Mouse (Mus musculus) MEL (cell line): ENCODE results near the gene Gm49450. TPM values are rescaled to one million over a fixed set of nuclear protein-coding genes. Genes with fewer than 3 reads are reported as not detected.
A peak's percentile ranks its signal among the peaks of the same experiment; 100 is the strongest.

ENCODE experiments used
- DNase-seq: peaks from one replicate; pipeline ENCODE4 v3.0.0; 2011; ENCODE audit warnings: low read depth, low spot score
- H3K27ac ChIP-seq: 2 replicates; pipeline ENCODE4 v1.5.1; 2012; ENCODE audit warnings: low read depth, mild to moderate bottlenecking, control low read depth, low read length, moderate library complexity; ENCODE audit not compliant: control insufficient read depth
- H3K27me3 ChIP-seq, 2 experiments: fragments of 150-350 bp in 1 of 2; sonication (generic) in 1 of 2; 2 replicates each; pipeline ENCODE4 v1.6.1; 2012; ENCODE audit warnings: low read length in 2 of 2, mild to moderate bottlenecking in 2 of 2, improper control_type of control experiment in 1 of 2, moderate library complexity in 1 of 2; ENCODE audit not compliant: insufficient read depth in 2 of 2, control insufficient read depth in 1 of 2
- H3K36me3 ChIP-seq, 2 experiments: 2 replicates each; pipeline ENCODE4 v1.6.1; 2012 to 2014; ENCODE audit warnings: low read length in 2 of 2, improper control_type of control experiment in 1 of 2, inconsistent platforms in 1 of 2, mild to moderate bottlenecking in 1 of 2; ENCODE audit not compliant: insufficient read depth in 2 of 2, control insufficient read depth in 1 of 2
- H3K4me1 ChIP-seq, 2 experiments: fragments of 150-350 bp in 1 of 2; sonication (generic) in 1 of 2; 2 replicates each; pipeline ENCODE4 v1.6.1; 2012; ENCODE audit warnings: low read length in 2 of 2, improper control_type of control experiment in 1 of 2, mild to moderate bottlenecking in 1 of 2; ENCODE audit not compliant: insufficient read depth in 2 of 2, control insufficient read depth in 1 of 2
- H3K4me3 ChIP-seq, 2 experiments: fragments of 150-350 bp in 1 of 2; sonication (generic) in 1 of 2; 2 replicates each; pipeline ENCODE4 v1.5.1; 2012; ENCODE audit warnings: low read depth in 2 of 2, low read length in 2 of 2, mild to moderate bottlenecking in 2 of 2, moderate library complexity in 2 of 2, control low read depth in 1 of 2, improper control_type of control experiment in 1 of 2; ENCODE audit not compliant: control insufficient read depth in 1 of 2, insufficient read depth in 1 of 2
- H3K79me2 ChIP-seq: 2 replicates; pipeline ENCODE4 v1.6.1; 2012; ENCODE audit warnings: mild to moderate bottlenecking, low read length, moderate library complexity; ENCODE audit not compliant: control insufficient read depth, poor library complexity, insufficient read depth
- H3K9ac ChIP-seq: 2 replicates; pipeline ENCODE4 v1.6.1; 2012; ENCODE audit warnings: low read depth, mild to moderate bottlenecking, control low read depth, low read length, moderate library complexity; ENCODE audit not compliant: control insufficient read depth, poor library complexity, severe bottlenecking
- H3K9me3 ChIP-seq: fragments of 150-350 bp; sonication (generic); replicated peaks from 2 replicates; pipeline ENCODE4 v1.6.1; 2012; ENCODE audit warnings: mild to moderate bottlenecking, low read length, improper control_type of control experiment, moderate library complexity; ENCODE audit not compliant: insufficient read depth
- CTCF ChIP-seq, 3 experiments: IDR thresholded peaks in 2 of 3; conservative IDR thresholded peaks in 1 of 3; 2 replicates each; pipeline ENCODE4 v1.5.1; 2011 to 2012; ENCODE audit warnings: low read length in 3 of 3, low read depth in 2 of 3, mild to moderate bottlenecking in 2 of 3, improper control_type of control experiment in 1 of 3, inconsistent platforms in 1 of 3, mixed read lengths in 1 of 3, moderate library complexity in 1 of 3; ENCODE audit not compliant: control insufficient read depth in 1 of 3, insufficient read depth in 1 of 3, poor library complexity in 1 of 3, severe bottlenecking in 1 of 3
- E2F4 ChIP-seq: IDR thresholded peaks from 2 replicates; pipeline ENCODE4 v1.6.1; 2011; ENCODE audit warnings: low read depth, low read length, improper control_type of control experiment, borderline replicate concordance
- ELF1 ChIP-seq: IDR thresholded peaks from 2 replicates; pipeline ENCODE4 v1.6.1; 2014; ENCODE audit warnings: low read depth, mild to moderate bottlenecking, inconsistent platforms, low read length, improper control_type of control experiment, moderate library complexity
- EP300 ChIP-seq, 2 experiments: IDR thresholded peaks; 2 replicates each; pipeline ENCODE4 v1.6.1; 2011; ENCODE audit warnings: improper control_type of control experiment in 2 of 2, low read length in 2 of 2, low read depth in 1 of 2, mild to moderate bottlenecking in 1 of 2
- HCFC1 ChIP-seq: IDR thresholded peaks from 2 replicates; pipeline ENCODE4 v1.6.1; 2012; ENCODE audit warnings: low read depth, mild to moderate bottlenecking, inconsistent platforms, low read length, improper control_type of control experiment, moderate library complexity
- JUND ChIP-seq: IDR thresholded peaks from 2 replicates; pipeline ENCODE4 v1.6.1; 2011; ENCODE audit warnings: low read depth, mild to moderate bottlenecking, improper control_type of control experiment, low read length
- MAX ChIP-seq: IDR thresholded peaks from 2 replicates; pipeline ENCODE4 v1.6.1; 2011; ENCODE audit warnings: low read length, improper control_type of control experiment
- MAZ ChIP-seq: IDR thresholded peaks from 2 replicates; pipeline ENCODE4 v1.6.1; 2012; ENCODE audit warnings: low read depth, mild to moderate bottlenecking, inconsistent platforms, low read length, improper control_type of control experiment
- MEF2A ChIP-seq: IDR thresholded peaks from 2 replicates; pipeline ENCODE4 v1.6.1; 2014; ENCODE audit warnings: low read depth, mild to moderate bottlenecking, inconsistent platforms, low read length, improper control_type of control experiment; ENCODE audit not compliant: poor library complexity, insufficient replicate concordance, severe bottlenecking; ENCODE audit errors: extremely low read depth
- MXI1 ChIP-seq: IDR thresholded peaks from 2 replicates; pipeline ENCODE4 v1.6.1; 2011; ENCODE audit warnings: mild to moderate bottlenecking, low read depth, low read length, improper control_type of control experiment
- MYB ChIP-seq: IDR thresholded peaks from 2 replicates; pipeline ENCODE4 v1.6.1; 2011; ENCODE audit warnings: mild to moderate bottlenecking, low read depth, low read length, improper control_type of control experiment
- MYC ChIP-seq: IDR thresholded peaks from 2 replicates; pipeline ENCODE4 v1.6.1; 2011; ENCODE audit warnings: low read depth, mild to moderate bottlenecking, low read length, improper control_type of control experiment, moderate library complexity
- NELFE ChIP-seq: IDR thresholded peaks from 2 replicates; pipeline ENCODE4 v1.6.1; 2011; ENCODE audit warnings: low read depth, low read length, improper control_type of control experiment
- RAD21 ChIP-seq: IDR thresholded peaks from 2 replicates; pipeline ENCODE4 v1.6.1; 2011; ENCODE audit warnings: mild to moderate bottlenecking, low read depth, low read length, improper control_type of control experiment
- SIN3A ChIP-seq: IDR thresholded peaks from 2 replicates; pipeline ENCODE4 v1.6.1; 2012; ENCODE audit warnings: low read length, improper control_type of control experiment, inconsistent platforms
- SMC3 ChIP-seq: IDR thresholded peaks from 2 replicates; pipeline ENCODE4 v1.6.1; 2011; ENCODE audit warnings: low read depth, low read length, improper control_type of control experiment
- TAL1 ChIP-seq: IDR thresholded peaks from 2 replicates; pipeline ENCODE4 v1.6.1; 2012; ENCODE audit warnings: mild to moderate bottlenecking, inconsistent platforms, low read length, moderate library complexity, mixed read lengths
- TBP ChIP-seq: IDR thresholded peaks from 2 replicates; pipeline ENCODE4 v1.8.0; 2011; ENCODE audit warnings: low read depth, low read length, improper control_type of control experiment
- TCF12 ChIP-seq: IDR thresholded peaks from 2 replicates; pipeline ENCODE4 v1.6.1; 2014; ENCODE audit warnings: low read depth, mild to moderate bottlenecking, inconsistent platforms, low read length, improper control_type of control experiment, moderate library complexity
- UBTF ChIP-seq: IDR thresholded peaks from 2 replicates; pipeline ENCODE4 v1.6.1; 2012; ENCODE audit warnings: low read depth, mild to moderate bottlenecking, inconsistent platforms, low read length, improper control_type of control experiment, moderate library complexity, borderline replicate concordance; ENCODE audit not compliant: insufficient read depth
- USF2 ChIP-seq, 2 experiments: IDR thresholded peaks; 2 replicates each; pipeline ENCODE4 v1.6.1; 2011 to 2012; ENCODE audit warnings: improper control_type of control experiment in 2 of 2, low read length in 2 of 2, borderline replicate concordance in 1 of 2, inconsistent platforms in 1 of 2, low read depth in 1 of 2, mild to moderate bottlenecking in 1 of 2; ENCODE audit not compliant: insufficient read depth in 1 of 2
- ZC3H11A ChIP-seq: IDR thresholded peaks from 2 replicates; pipeline ENCODE4 v1.6.1; 2012; ENCODE audit warnings: low read depth, mild to moderate bottlenecking, inconsistent platforms, low read length, improper control_type of control experiment
- ZKSCAN1 ChIP-seq: IDR thresholded peaks from 2 replicates; pipeline ENCODE4 v1.6.1; 2012; ENCODE audit warnings: low read depth, mild to moderate bottlenecking, inconsistent platforms, low read length, improper control_type of control experiment, moderate library complexity
- ZMIZ1 ChIP-seq: IDR thresholded peaks from 2 replicates; pipeline ENCODE4 v1.6.1; 2012; ENCODE audit warnings: low read depth, mild to moderate bottlenecking, inconsistent platforms, low read length, improper control_type of control experiment, moderate library complexity
- polyA plus RNA-seq, 2 experiments: library from polyadenylated mRNA; stranded (reverse) in 1 of 2; unstranded in 1 of 2; fragments of >175 nt in 1 of 2; fragments of >200 nt in 1 of 2; gene quantifications; 2 replicates each; pipeline versions ENCODE4 v1.2.1 to v1.2.4; 2012; ENCODE audit warnings: low replicate concordance in 2 of 2, low read depth in 1 of 2; ENCODE audit not compliant: insufficient read length in 2 of 2, insufficient read depth in 1 of 2, missing spikeins in 1 of 2
- total RNA-seq: library from RNA; depleted of rRNA; stranded (reverse); fragments of 300-350 nt; gene quantifications from 2 replicates; pipeline ENCODE4 v1.2.3, GENCODE M21; 2012

Gene Gm49450
- total and polyA plus RNA-seq, 3 experiments: not detected

- TF ChIP-seq MEF2A: no peak
Observed at GRCm38 (mm10) chr15:98893036-98893435, 60.3 kb downstream of the Gm49450 start (continued).

- Histone ChIP-seq H3K27ac (no peak overlapping the region), H3K9ac (peak overlapping the region; percentile 12; the same call in 1 of the 2 replicates), H3K9me3 (no peaks in the 10 kb centered on the region), H3K36me3 (peaks cover 0 to 4% of the 10 kb centered on the region in 2 experiments; a peak in 2 of 4 replicates), H3K4me1 (peaks cover 0 to 7% of the 10 kb centered on the region in 2 experiments; a peak in 2 of 4 replicates), H3K27me3 (peaks cover 0 to 2% of the 10 kb centered on the region in 2 experiments; a peak in 1 of 4 replicates), H3K4me3 (no peak overlapping the region), H3K79me2 (no peaks in the 10 kb centered on the region)
- TF ChIP-seq JUND: no peak
- TF ChIP-seq MEF2A: no peak
- TF ChIP-seq RAD21: peak; percentile 86
- peak; percentile 85 for TF ChIP-seq MXI1
- peak; percentile 60; the same call in 1 of the 2 replicates for TF ChIP-seq SIN3A
- TF ChIP-seq ZC3H11A: peak; percentile 80
- TF ChIP-seq TBP: peak; percentile 75; the same call in 1 of the 2 replicates
- TF ChIP-seq SMC3: peak; percentile 88
- no peak for TF ChIP-seq UBTF
- peak; percentile 95 for TF ChIP-seq MAX
- TF ChIP-seq CTCF (IDR thresholded peaks at IDR 0.05 in 2 of 3, conservative IDR thresholded peaks at IDR 0.05 in 1 of 3; ENCODE audit: control insufficient read depth in 1 of 3, insufficient read depth in 1 of 3, low read depth in 2 of 3, low read length in 3 of 3, poor library complexity in 1 of 3, severe bottlenecking in 1 of 3): peak; percentile 70 to 97 (median 93)
- no peak for TF ChIP-seq E2F4
- peak; percentile 99 for TF ChIP-seq MYC
- TF ChIP-seq MAZ: 0 out of 2 replicates have a peak, but pooled peaks have one; percentile 23
- TF ChIP-seq ZMIZ1: no peak
- DNase-seq: peak; percentile 88
Observed at GRCm38 (mm10) chr15:98891907-98892606, 61.3 kb downstream of the Gm49450 start.

- Histone ChIP-seq H3K27me3 (peaks cover 0 to 3% of the 10 kb centered on the region in 2 experiments; a peak in 1 of 4 replicates), H3K4me3 (no peak overlapping the region), H3K9ac (no peak overlapping the region), H3K79me2 (no peaks in the 10 kb centered on the region), H3K36me3 (peaks cover 0 to 4% of the 10 kb centered on the region in 2 experiments; a peak in 2 of 4 replicates), H3K4me1 (peaks cover 0 to 7% of the 10 kb centered on the region in 2 experiments; a peak in 2 of 4 replicates), H3K27ac (no peak overlapping the region), H3K9me3 (no peaks in the 10 kb centered on the region)
- TF ChIP-seq MYB (no peak), CTCF (IDR thresholded peaks at IDR 0.05 in 2 of 3, conservative IDR thresholded peaks at IDR 0.05 in 1 of 3; ENCODE audit: control insufficient read depth in 1 of 3, insufficient read depth in 1 of 3, low read depth in 2 of 3, low read length in 3 of 3, poor library complexity in 1 of 3, severe bottlenecking in 1 of 3) (no peak), MXI1 (no peak), NELFE (no peak), SIN3A (no peak), TCF12 (no peak), MYC (no peak), ELF1 (no peak), MAX (no peak), E2F4 (no peak), UBTF (no peak), TAL1 (no peak), EP300 (IDR thresholded peaks at IDR 0.05; ENCODE audit: low read depth in 1 of 2, low read length in 2 of 2) (no peak), ZKSCAN1 (no peak), SMC3 (no peak), USF2 (IDR thresholded peaks at IDR 0.05; ENCODE audit: borderline replicate concordance in 1 of 2, insufficient read depth in 1 of 2, low read depth in 1 of 2, low read length in 2 of 2) (no peak), HCFC1 (no peak), MEF2A (no peak)
- no peak for DNase-seq
Observed at GRCm38 (mm10) chr15:98891198-98891742, 62.1 kb downstream of the Gm49450 start.
